Mouse (Mus musculus) lung, postnatal 4 days (tissue): ENCODE data around the gene Pcgf1.
A peak's percentile ranks its signal among the peaks of the same experiment; 100 is the strongest.

Experiments
- DNase-seq, 2 experiments: peaks; one replicate each; pipeline ENCODE4 v3.0.0; 2021

Gene Pcgf1

DNA sequence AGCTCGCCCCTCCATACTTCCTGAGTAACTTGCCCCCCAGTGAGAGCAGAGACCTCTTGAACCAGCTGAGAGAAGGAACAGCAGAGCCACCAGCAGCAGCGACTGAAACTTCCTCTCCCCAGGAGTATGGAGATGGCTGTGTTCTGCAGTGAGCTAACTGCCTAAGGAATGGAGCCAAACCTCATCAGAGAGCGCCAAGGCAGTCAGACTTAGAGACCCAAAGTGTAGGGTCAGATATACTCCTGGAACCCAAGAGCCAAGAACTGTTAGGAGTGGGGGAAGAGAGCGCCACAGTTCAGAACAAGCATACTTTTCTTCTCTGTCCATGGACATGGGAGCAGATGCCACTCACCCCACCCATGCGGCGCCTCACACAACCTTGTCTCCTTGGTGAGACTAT is 11.2 kb upstream of the Pcgf1 start:
- DNase-seq = no peak

DNA sequence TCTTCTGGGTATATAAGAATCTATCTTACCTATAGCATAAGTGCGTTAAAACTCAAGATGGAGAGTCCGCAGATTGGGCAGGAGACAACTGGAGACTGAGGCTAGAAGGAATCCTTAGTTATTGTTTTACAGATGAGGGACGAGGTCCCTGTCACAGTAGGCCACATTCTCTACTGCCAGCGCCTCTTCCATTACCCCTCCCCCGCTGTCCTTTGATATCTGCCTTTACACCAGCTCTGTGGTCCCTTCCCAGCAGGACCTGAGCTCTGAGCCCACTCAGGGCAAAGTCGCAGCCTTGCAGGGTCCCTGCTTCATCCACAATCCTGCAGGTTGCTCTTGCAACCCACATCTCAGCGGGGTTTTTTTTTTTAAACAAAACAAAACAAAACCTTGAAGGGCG is 9.4 kb upstream of the Pcgf1 start:
- DNase-seq = no peak

DNA sequence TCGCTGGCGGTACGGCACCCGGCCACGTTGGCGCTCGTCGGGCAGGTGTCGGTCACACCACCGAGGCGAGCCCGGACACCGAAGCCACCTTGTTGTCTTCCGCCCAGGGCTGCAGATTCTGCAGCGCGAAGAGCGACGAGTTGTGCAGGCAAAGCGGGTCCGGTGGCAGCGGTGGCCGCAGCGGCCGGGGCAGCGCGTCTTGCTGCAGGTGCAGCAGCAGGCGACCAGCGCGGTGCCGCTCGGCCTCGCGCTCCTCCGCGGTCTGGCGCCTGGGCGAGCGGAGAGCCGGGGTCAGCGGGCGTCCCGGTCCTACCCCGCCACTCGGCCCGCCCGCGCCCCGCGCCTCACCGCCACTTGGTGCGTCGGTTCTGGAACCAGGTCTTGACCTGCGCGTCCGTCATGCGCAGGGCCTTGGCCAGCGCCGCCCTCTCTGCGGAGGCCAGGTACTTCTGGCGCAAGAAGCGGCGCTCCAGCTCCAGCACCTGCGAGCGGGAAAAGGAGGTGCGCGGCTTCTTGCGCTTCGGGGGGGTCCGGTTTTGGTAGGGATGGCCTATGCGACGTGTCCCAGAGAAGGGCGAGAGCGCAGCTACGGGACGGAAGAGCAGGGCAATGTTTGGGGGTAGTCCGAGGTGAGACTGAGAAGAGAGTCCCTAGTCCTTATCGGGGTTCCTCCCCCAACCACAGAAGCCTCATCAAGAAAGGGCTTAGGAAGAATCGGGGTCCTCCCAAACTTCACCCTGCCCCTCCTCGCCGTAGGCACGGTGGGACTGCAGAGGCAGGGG is 8.8 kb upstream of the Pcgf1 start:
- peak in 1 of 2 experiments; percentile 17 for DNase-seq

DNA sequence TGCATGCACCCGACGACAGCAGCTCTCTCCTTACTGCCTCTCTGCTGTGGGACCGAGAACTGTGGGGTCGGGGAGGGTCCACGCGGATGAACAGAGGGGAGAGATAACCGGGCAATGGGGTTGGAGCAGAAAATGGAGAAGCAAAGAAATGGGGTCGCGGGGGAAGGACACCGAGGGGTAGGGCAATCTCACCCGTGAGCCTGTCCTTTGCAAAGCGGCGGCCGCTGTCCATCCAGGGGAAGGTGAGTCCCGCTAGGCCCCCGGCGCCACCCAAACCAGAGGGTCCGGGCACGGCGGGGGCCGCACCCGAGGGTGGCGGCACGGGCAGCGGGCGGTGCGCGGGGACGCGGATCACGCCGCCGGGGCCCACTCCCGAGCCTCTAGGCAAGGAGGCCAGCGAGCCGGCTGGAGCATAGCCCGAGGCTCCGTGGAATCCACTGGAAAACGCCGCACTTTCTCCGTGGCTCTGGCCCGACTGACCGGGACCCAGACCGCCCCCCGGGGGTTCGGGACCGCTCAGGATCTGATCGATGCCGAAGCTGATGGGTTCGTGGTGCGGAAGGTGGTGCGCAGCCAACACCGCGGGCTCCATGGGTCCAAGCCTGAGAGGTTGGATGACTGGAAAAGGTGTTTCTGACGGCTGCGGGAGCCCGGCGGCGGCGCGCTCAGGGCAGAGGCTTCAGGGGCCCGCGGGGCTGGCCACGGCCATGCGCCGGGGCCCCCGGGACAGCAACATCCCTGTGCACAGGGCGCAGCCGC is 8.0 kb upstream of the Pcgf1 start:
- peak in 1 of 2 experiments; percentile 24 for DNase-seq

DNA sequence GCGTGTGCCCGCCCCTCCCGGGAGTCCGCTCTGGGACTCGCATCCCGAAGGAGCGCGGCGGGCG is 7.6 kb upstream of the Pcgf1 start, which contains the start of gene Tlx2:
Tlx2 (minus strand) TSS at position 47 of the 64 bp plus-strand sequence.
- DNase-seq = no peak

DNA sequence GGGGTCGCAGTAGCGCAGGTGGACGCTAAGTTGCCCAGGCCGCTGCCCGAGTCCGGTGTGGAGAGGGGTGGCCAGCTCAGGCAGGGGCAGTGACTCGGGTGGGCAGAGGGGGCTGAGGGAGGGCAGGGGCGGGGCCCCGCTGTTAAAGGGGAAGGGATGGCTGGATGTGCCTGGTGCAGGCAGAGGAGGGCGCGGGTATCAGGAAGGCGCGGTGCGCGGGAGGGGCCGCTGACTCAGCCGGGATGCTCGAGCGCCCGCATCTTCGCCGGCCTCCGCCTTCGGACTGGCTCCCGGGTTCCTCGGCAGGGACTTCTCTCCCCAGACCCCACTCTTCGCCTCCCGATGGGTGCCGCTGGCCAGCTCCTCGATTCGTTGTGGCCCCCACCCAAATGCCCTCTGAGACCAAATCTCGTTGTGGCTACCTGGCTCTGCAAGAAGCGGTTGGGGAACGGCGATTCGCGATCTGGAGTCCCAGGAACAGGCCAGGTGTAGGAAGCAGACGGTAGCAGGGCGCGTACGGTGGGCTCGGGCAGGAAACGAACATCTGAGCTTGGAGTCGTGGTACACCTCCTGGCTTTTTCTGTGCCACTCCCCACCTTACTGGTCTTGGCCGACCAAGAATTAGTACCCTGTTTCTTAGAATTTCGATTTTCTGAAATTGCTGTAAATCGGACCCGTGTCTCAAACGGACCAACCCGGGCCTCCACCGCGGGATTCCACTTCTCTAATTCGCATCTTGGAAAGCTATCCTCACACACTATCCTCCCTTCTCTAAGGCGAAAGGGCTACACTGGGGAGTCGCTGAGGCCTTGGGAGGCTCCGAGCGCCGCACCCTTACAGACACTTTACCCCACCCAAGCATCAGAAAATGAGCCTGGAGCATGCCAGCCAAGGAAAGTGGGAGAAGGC is 7.1 kb upstream of the Pcgf1 start:
- peak in 1 of 2 experiments; percentile 60 for DNase-seq

DNA sequence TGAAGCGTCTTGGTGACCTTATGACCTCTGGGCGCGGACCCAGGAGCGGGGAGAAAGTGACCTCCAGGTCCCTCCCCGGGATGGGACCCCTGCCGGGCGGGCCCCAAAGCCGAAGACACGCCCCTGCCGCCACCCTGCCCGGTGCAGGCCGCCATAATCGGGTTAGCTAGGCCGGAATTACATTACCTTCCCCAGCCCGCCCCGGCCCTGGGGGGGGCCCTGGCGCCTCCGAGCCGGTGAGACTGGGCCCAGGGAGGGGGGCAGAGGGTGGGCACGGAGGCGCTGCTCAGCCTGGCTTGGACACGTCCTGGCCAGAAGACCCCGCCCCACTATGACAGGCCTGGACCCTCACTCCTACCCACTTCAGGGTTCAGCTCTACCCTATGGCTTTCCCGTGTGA is 6.4 kb upstream of the Pcgf1 start:
- no peak for DNase-seq

DNA sequence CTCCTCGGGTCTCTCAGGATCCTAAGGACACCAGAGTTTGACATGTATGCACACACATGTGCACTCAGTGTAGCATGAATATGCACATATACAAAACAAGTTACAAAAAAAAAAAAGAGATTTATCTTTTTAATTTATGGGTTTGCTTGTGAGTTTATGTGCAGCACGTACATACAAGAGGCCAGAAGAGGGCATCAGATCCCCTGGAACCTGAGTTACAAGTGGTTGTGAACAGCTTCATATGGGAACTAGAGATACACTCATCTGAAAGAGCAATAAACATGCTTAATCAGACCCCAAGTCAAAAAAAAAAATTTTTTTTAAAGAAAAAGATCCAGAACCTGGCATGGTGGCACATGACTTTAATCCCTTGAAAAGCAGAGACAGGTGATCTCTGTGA is 2.7 kb upstream of the Pcgf1 start:
- DNase-seq = no peak

DNA sequence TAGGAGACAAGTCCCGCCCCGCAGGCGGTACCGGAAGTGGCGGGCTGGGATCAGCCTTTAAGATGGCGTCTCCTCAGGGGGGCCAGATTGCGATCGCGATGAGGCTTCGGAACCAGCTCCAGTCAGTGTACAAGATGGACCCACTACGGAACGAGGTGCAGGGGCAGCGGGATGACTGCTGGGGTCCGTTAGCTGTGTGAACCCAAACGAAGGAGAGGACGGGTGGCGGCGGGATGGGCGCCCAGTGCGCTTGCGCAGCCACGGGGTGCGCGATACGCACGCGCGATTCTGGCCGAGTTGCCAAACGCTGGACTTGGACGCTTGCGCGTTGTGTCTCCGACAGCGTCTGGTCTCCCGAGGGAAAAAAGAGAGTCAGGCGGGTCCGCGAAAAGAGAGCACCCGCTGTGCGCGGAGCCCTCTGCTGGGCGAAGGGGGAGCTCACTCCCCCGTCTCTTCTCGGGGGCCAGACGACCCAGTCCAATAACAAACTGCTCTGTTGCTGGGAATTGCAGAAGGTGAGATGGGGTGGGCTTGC is 722 bp downstream of the Pcgf1 start:
- peak; percentile 98 to 99 for DNase-seq

DNA sequence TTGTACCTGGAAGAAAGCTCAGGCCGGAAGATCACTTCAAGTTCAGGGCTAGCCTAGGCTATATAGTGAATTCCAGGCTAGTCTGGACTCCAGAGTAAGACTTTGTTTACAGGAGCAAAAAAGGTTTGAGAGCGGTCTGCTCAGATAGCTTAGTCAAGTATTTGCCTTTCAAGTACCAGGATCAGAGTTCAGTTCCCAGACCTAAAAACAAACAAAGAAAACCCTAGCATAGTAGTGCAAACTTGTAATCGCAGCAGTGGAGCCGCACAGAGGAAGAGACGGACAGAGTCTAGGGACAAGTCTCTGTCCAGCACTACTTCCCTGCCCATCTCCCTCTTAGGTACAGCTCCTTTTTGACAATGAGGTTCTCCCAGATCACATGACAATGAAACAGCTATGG is 2.5 kb downstream of the Pcgf1 start:
- DNase-seq = no peak

DNA sequence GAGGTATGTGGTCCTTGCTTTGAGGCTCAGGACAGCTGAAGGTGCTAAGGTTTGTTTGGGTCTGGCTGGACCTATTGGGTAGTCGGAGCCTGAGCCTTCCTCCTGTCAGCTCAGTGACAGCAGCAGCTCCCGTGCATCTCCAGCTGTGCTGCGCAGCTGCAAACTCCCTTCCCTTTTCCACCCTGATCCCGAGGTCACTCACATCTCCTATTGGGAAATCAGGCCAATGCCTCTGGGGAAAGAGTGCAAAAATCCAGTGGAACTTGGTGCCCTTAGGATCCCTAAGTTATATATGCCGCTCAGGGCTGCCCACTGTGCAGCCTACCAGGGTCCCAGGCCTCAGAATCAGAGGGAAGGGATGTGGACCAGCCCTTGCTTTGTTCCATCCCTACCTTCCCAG is 5.8 kb downstream of the Pcgf1 start:
- DNase-seq = no peak

DNA sequence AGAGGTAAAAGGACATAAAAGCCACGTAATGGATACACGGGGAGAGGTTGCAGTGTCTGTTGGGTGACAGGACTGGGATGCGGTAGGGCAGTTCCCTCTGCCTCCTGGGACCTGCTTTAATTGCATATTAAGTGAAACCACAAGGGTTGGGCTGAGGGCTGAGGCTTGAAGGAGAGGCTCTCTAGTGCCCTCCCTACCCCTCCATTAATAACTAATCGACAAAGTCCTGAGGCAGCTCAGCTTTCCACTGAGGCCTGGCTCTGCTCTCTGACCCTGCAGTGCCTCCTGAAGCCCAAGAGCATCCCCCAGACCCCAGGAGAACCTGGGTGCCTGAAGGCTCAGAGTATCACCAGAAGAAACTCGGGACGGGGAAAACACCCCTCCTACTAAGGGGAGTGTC is 6.8 kb downstream of the Pcgf1 start:
- DNase-seq = no peak

DNA sequence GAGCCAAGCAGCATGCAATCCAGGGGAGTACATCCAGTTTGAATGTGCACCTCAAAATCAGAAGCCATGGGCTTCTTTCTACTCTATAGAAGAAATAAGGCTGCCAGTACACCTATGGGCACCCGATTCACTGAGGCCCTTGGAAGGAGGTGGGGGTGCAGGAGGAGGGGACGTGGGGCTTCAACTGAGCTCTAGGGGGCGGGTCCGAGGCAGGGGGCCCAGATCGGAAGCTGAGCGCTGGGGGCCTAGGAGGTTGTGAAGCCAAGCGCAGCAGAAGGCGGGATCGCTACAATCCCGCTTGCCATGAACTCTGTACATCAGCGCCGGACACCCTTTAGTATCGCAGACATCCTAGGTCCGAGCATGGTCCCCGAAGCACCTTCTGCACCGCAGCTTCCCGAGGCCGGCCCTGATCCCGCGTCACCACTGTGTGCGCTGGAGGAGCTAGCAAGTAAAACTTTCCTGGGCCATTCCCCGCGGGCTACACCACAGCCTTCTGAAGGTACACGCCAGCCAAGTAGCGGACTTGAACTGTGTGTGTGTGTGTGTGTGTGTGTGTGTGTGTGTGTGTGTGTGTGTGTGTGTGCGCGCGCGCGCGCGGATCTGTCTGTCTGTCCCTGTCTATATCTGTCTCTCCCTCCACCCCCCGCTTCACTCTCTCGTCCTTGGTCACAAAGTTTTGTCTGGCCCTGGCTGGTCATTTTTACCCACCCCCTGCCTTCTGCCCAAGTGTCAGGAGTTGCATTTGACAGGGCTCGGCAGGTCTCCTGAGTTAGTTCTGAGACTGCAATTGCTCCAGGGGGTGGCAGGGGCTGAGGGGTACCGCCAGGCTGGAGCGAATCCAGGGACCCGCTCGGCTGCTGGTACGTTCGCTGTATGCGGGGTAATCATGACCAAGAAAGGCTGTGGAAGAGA is 8.7 kb downstream of the Pcgf1 start, which contains the start of gene Lbx2:
Lbx2 (plus strand) TSS at position 247 of the 915 bp plus-strand sequence.
- peak in 1 of 2 experiments; percentile 26 for DNase-seq

DNA sequence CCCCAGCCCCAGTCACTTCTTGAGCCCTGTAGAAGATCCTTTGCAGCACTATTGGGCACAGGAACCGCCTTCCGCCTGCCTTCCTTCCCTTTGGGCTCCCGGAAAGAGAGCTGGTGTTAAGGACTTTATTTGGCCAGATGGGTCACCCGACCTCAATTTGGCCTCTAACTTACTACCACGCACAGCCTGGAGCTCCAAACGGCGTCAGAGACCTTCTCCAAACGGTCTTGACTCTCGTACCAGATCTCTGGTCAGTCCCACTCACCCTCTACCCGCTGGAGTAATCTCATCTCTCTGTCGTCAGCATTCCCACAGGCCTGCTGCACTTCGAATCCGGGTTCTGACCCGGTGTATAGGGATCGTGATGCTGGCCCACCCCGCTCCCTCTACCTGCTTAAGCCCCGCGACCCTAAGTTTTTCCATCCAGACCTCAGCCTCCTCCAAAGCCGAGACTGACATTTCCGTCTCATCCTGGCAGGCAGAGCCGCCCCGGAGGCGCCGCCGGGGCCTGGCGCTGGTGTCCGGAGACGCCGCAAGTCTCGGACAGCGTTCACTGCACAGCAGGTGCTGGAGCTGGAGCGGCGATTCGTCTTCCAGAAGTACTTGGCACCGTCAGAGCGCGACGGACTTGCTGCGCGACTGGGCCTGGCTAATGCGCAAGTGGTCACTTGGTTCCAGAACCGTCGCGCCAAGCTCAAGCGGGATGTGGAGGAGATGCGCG is 9.7 kb downstream of the Pcgf1 start:
- DNase-seq = peak; percentile 28 to 49

DNA sequence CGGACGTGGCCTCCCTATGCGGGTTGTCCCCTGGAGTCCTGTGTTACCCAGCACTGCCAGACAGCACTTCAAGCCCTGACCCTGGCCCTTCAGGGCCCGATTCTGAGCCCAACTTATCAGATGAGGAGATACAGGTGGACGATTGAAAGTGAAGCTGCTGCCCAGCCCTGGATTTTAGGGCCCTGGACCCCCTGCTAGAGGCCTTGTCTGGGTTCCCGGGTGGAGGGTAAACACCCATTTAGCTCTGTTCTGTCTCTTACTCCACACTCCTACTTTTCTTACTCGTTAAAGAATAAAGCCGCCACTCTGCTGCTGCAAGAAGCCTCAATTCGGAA is 10.2 kb downstream of the Pcgf1 start:
- DNase-seq = no peak

DNA sequence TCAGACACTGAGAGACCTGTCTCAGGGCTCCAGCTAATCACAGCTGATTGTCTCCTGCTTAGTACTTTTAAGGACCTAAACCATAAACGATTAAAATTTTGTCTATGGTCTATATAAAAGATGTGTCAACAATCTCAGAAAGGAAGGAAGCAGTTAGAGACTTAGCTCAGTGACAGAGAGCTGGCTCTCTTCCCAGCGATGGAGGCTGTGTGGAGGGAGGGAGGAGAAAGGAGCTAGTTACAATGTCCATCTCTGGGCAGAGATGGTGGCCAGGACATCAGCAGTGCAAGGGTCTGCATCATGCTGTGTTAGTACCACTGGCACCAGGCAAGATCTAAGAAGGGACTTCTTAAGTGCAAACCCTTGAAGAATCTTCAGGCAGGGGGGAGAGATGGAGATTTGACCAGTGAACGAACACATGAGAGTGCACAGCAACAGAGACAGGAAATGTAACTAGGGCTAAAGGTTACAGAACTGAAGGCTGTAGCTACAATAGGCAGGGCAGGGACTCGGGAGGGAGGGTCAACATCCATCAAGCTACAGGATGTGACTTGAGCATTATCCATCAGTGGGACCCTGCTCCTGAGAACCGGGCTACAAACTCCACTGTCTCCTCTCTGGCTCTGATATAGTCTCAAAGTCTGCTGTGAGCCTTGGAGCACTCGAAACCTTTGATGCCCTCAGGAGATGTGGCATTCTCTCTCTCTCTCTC is 14.9 kb downstream of the Pcgf1 start:
- DNase-seq = peak; percentile 55 to 56

DNA sequence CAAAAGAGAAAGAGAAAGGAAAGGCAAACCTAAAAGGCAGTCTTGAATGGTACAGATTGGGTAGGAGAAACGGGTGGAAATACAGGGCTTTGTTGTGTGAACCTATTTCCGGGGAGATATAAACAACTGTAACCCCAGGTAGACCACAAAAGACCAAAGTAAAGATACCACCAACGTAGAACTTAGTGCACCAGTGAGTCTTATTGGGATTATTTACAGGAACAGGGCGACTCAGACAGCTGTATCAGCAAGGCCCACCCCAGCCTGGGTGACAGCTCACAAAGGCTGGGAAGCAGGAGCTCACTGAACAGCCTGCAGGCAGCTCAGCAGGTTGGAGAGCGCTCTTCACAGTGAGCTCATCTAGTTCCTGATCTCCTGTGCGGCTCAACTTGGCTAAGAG is 18.3 kb downstream of the Pcgf1 start:
- DNase-seq = no peak

DNA sequence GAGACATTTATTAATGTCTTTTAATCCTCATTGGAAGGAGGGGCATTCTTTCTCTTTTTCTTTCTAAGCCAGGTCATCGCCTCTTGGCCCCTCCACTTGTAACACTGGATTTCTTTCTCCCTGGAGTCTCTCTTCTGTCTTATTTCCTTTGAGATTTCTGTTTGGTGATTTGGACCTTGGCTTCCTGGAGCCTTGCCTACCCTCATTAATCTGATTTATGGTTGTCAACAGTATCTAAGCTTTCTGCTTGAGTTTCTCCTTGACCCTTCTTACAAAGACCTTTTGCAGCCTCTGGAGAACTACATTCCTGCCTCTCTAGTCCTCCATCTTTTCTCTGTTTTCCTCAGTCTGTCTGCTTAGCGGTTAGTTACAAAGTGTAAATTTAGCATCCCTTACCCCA is 20.7 kb downstream of the Pcgf1 start:
- DNase-seq = no peak

DNA sequence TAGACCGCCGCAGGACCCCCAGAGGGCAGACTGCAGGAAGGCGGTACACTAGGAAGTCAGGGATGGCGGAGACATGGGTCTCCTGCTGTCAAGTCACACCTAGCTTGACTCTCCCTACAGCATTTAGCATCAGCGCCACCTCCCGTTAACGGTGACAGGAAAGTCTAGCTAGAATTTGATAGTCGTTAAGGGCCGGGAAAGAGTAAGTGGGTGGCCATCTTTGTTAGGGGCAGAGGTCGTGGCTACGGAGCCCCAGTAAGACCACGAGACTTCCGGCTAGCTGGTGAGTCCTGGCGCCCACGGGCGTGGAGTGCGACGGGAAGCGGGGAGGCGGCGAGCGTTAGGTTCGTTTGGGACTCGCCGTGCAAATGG is 23.6 kb downstream of the Pcgf1 start, which contains the start of the genes Ccdc142 and Gm42688:
Ccdc142 (plus strand) TSS at position 286 of the 372 bp plus-strand sequence.
Gm42688 (plus strand) TSS at position 302 of the 372 bp plus-strand sequence.
- DNase-seq = peak; percentile 92

DNA sequence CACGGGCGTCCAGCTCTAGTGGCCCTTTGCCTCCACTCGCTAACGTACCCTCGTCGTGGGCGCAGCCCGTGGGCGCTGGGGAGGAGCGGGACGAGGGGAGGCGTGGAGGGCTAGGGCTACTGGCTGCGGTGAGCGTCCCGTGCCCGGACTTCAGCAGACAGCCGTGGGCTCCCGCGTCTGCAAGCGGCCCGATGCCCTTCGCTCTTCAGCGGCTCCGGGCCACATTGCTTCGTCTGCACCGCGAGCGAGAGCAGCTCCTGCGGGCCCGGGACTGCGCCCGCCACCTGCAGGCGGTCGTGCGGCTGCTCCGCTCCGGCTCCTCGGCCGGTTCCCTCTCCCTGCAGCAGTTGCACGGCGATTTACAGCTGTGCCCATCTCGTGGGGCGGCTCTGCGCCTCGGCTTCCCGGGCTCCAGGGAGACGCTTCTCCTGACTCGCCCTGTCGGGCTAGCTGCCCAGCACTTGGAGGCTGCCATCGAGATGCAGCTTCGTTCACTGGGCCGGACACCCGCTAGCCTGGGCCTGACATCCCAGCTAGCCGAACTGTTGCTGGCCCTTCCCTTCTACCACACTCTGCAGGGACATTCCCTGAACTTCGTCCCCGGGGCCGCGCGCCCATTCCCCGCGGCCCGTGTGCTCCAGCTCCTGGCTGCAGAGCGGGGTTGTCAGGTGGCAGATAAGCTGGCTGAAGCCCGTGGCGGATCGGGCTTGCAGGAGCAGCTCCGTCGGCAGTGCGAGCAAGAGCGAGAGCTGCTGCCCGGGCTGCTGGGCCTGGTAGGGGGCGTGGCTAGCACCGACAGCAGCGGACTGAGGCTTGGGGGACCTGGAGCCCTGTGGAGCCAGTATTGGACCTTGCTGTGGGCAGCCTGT is 24.3 kb downstream of the Pcgf1 start:
- DNase-seq = peak; percentile 79 to 83
